Mouse (Mus musculus) limb, embryonic 15.5 days (tissue): Measurements from ENCODE around the gene Nt5c3b. TPM values are rescaled to one million over a fixed set of nuclear protein-coding genes. Genes with fewer than 3 reads are reported as not detected.

Source experiments
- ATAC-seq: fragments of 200-750 bp; cut with Nextera tagmentation; 2 replicates; pipeline ENCODE4 v1.8.0; 2017; ENCODE audit warnings: low read depth, moderate TSS enrichment; ENCODE audit not compliant: insufficient number of reproducible peaks, low FRiP score, low TSS enrichment
- H3K27ac ChIP-seq: fragments of 300-500 bp; sonication (generic); 2 replicates; pipeline ENCODE4 v1.5.1; 2015; ENCODE audit warnings: moderate library complexity, mild to moderate bottlenecking, inconsistent platforms
- H3K27me3 ChIP-seq: fragments of 300-500 bp; sonication (generic); 2 replicates; pipeline ENCODE4 v1.6.1; 2015; ENCODE audit warnings: inconsistent platforms
- H3K36me3 ChIP-seq: fragments of 300-500 bp; sonication (generic); 2 replicates; pipeline ENCODE4 v1.6.1; 2015; ENCODE audit warnings: inconsistent platforms
- H3K4me1 ChIP-seq: fragments of 300-500 bp; sonication (generic); 2 replicates; pipeline ENCODE4 v1.6.1; 2015; ENCODE audit warnings: inconsistent platforms
- H3K4me2 ChIP-seq: fragments of 300-500 bp; sonication (generic); 2 replicates; pipeline ENCODE4 v1.6.1; 2015; ENCODE audit warnings: mild to moderate bottlenecking, inconsistent platforms
- H3K4me3 ChIP-seq: fragments of 300-500 bp; sonication (generic); 2 replicates; pipeline ENCODE4 v1.5.1; 2015; ENCODE audit warnings: mild to moderate bottlenecking, inconsistent platforms
- H3K9ac ChIP-seq: fragments of 300-500 bp; sonication (generic); 2 replicates; pipeline ENCODE4 v1.6.1; 2015; ENCODE audit warnings: inconsistent platforms
- H3K9me3 ChIP-seq: fragments of 300-500 bp; sonication (generic); 2 replicates; pipeline ENCODE4 v1.6.1; 2016; ENCODE audit warnings: inconsistent platforms
- WGBS: fragments of 180-500 bp; shearing (Covaris S2); methylation state at CpG from one replicate; pipeline ENCODE4 v1.1.7; 2015; 5-methylcytosine and 5-hydroxymethylcytosine counted together
- polyA plus RNA-seq: library from polyadenylated mRNA; unstranded; fragments of >200 nt; fragmentation: Nextera tagmentation; extraction: Ambion mirVana; gene quantifications from 2 replicates; pipeline ENCODE4 v1.2.1, GENCODE M21; 2015

Gene Nt5c3b
- polyA plus RNA-seq, 1 experiment from 2014 or later, result 141 TPM

GRCm38 (mm10) chr11:100395861-100396631 is 45.6 kb downstream of the Nt5c3b start:
- WGBS, result 36% methylated on average over 17 of the region's 17 CpGs
- ATAC-seq, result no peak
- Histone ChIP-seq H3K27me3 (no peaks in the 10 kb centered on the region), H3K27ac (peak overlapping the region; percentile 68), H3K9me3 (no peaks in the 10 kb centered on the region), H3K36me3 (no peaks in the 10 kb centered on the region), H3K9ac (peak overlapping the region; percentile 28; the same call in 1 of the 2 replicates), H3K4me3 (peak overlapping the region; percentile 75), H3K4me2 (peak overlapping the region; percentile 83), H3K4me1 (peaks cover 60% of the 10 kb centered on the region)

GRCm38 (mm10) chr11:100395200-100395599 is 46.4 kb downstream of the Nt5c3b start:
- 30% methylated on average over 11 of the region's 11 CpGs for WGBS
- peak overlapping the region; percentile 75 for H3K4me3 ChIP-seq
- H3K9ac ChIP-seq, result no peak overlapping the region
- peak overlapping the region; percentile 83 for H3K4me2 ChIP-seq
- no peak overlapping the region for H3K27ac ChIP-seq
- no peaks in the 10 kb centered on the region for H3K36me3 ChIP-seq
- H3K27me3 ChIP-seq, result no peaks in the 10 kb centered on the region
- ATAC-seq, result no peak
- H3K4me1 ChIP-seq, result peaks cover 69% of the 10 kb centered on the region
- no peaks in the 10 kb centered on the region for H3K9me3 ChIP-seq

- H3K9me3 ChIP-seq, result no peaks in the 10 kb centered on the region
- no peaks in the 10 kb centered on the region for H3K27me3 ChIP-seq
- H3K36me3 ChIP-seq, result no peaks in the 10 kb centered on the region
- no peak for ATAC-seq
- H3K27ac ChIP-seq, result no peak overlapping the region
- peak overlapping the region; percentile 75 for H3K4me3 ChIP-seq
- no peak overlapping the region for H3K9ac ChIP-seq
- 61% methylated on average over 5 of the region's 5 CpGs for WGBS
- H3K4me2 ChIP-seq, result peak overlapping the region; percentile 83; the same call in 1 of the 2 replicates
- peaks cover 70% of the 10 kb centered on the region for H3K4me1 ChIP-seq
Observed at GRCm38 (mm10) chr11:100394353-100395074, 47.1 kb downstream of the Nt5c3b start.

- H3K4me2 ChIP-seq, result 0 out of 2 replicates have a peak overlapping the region, but pooled peaks have one; percentile 10
- H3K27ac ChIP-seq, result peak overlapping the region; percentile 65
- WGBS, result 56% methylated on average over 7 of the region's 7 CpGs
- peaks cover 72% of the 10 kb centered on the region for H3K4me1 ChIP-seq
- no peak for ATAC-seq
- H3K27me3 ChIP-seq, result no peaks in the 10 kb centered on the region
- H3K4me3 ChIP-seq, result peak overlapping the region; percentile 1; the same call in 1 of the 2 replicates
- H3K36me3 ChIP-seq, result no peaks in the 10 kb centered on the region
- no peaks in the 10 kb centered on the region for H3K9me3 ChIP-seq
- H3K9ac ChIP-seq, result no peak overlapping the region
Observed at GRCm38 (mm10) chr11:100393733-100394132, 47.9 kb downstream of the Nt5c3b start.

- ATAC-seq, result no peak
- Histone ChIP-seq H3K9ac (no peak overlapping the region), H3K36me3 (no peaks in the 10 kb centered on the region), H3K4me2 (no peak overlapping the region), H3K4me1 (peaks cover 78% of the 10 kb centered on the region), H3K9me3 (no peaks in the 10 kb centered on the region), H3K27ac (peak overlapping the region; percentile 65), H3K27me3 (no peaks in the 10 kb centered on the region), H3K4me3 (no peak overlapping the region)
- 66% methylated on average over 5 of the region's 5 CpGs for WGBS
Observed at GRCm38 (mm10) chr11:100392958-100393357, 48.6 kb downstream of the Nt5c3b start.

- peaks cover 80% of the 10 kb centered on the region for H3K4me1 ChIP-seq
- H3K4me2 ChIP-seq, result no peak overlapping the region
- H3K4me3 ChIP-seq, result no peak overlapping the region
- H3K27ac ChIP-seq, result no peak overlapping the region
- WGBS, result 92% methylated on average over 7 of the region's 7 CpGs
- H3K9ac ChIP-seq, result no peak overlapping the region
- no peaks in the 10 kb centered on the region for H3K27me3 ChIP-seq
- no peak for ATAC-seq
- no peaks in the 10 kb centered on the region for H3K36me3 ChIP-seq
- no peaks in the 10 kb centered on the region for H3K9me3 ChIP-seq
Observed at GRCm38 (mm10) chr11:100391884-100392345, 49.7 kb downstream of the Nt5c3b start.

GRCm38 (mm10) chr11:100391081-100391883 is 50.3 kb downstream of the Nt5c3b start:
- Histone ChIP-seq H3K27ac (peak overlapping the region; percentile 51), H3K9ac (no peak overlapping the region), H3K27me3 (no peaks in the 10 kb centered on the region), H3K9me3 (no peaks in the 10 kb centered on the region), H3K4me3 (no peak overlapping the region), H3K4me1 (peaks cover 80% of the 10 kb centered on the region), H3K36me3 (no peaks in the 10 kb centered on the region), H3K4me2 (no peak overlapping the region)
- ATAC-seq, result peak; percentile 50; the same call in 1 of the 2 replicates
- 56% methylated on average over 9 of the region's 9 CpGs for WGBS

GRCm38 (mm10) chr11:100389931-100390445 is 51.6 kb downstream of the Nt5c3b start:
- H3K36me3 ChIP-seq, result peaks cover 7% of the 10 kb centered on the region
- H3K4me3 ChIP-seq, result no peak overlapping the region
- ATAC-seq, result no peak
- H3K4me2 ChIP-seq, result no peak overlapping the region
- no peak overlapping the region for H3K9ac ChIP-seq
- no peaks in the 10 kb centered on the region for H3K27me3 ChIP-seq
- 53% methylated on average over 8 of the region's 8 CpGs for WGBS
- H3K9me3 ChIP-seq, result no peaks in the 10 kb centered on the region
- peak overlapping the region; percentile 77 for H3K27ac ChIP-seq
- H3K4me1 ChIP-seq, result peaks cover 71% of the 10 kb centered on the region

- no peak overlapping the region for H3K9ac ChIP-seq
- no peak for ATAC-seq
- peak overlapping the region; percentile 77 for H3K27ac ChIP-seq
- H3K4me1 ChIP-seq, result peaks cover 62% of the 10 kb centered on the region
- H3K9me3 ChIP-seq, result no peaks in the 10 kb centered on the region
- peaks cover 17% of the 10 kb centered on the region for H3K36me3 ChIP-seq
- H3K4me3 ChIP-seq, result no peak overlapping the region
- no peaks in the 10 kb centered on the region for H3K27me3 ChIP-seq
- H3K4me2 ChIP-seq, result peak overlapping the region; percentile 31
- 69% methylated on average over 6 of the region's 6 CpGs for WGBS
Observed at GRCm38 (mm10) chr11:100388588-100388987, 53.0 kb downstream of the Nt5c3b start.

GRCm38 (mm10) chr11:100387589-100388375 is 53.8 kb downstream of the Nt5c3b start:
- 0 out of 2 replicates have a peak overlapping the region, but pooled peaks have one; percentile 5 for H3K9ac ChIP-seq
- peaks cover 24% of the 10 kb centered on the region for H3K36me3 ChIP-seq
- peaks cover 54% of the 10 kb centered on the region for H3K4me1 ChIP-seq
- WGBS, result 28% methylated on average over 14 of the region's 14 CpGs
- ATAC-seq, result no peak
- H3K4me2 ChIP-seq, result peak overlapping the region; percentile 31
- no peak overlapping the region for H3K4me3 ChIP-seq
- H3K9me3 ChIP-seq, result no peaks in the 10 kb centered on the region
- no peaks in the 10 kb centered on the region for H3K27me3 ChIP-seq
- H3K27ac ChIP-seq, result peak overlapping the region; percentile 77

GRCm38 (mm10) chr11:100387111-100387510 is 54.5 kb downstream of the Nt5c3b start:
- Histone ChIP-seq H3K4me3 (no peak overlapping the region), H3K4me1 (peaks cover 54% of the 10 kb centered on the region), H3K9me3 (no peaks in the 10 kb centered on the region), H3K27me3 (no peaks in the 10 kb centered on the region), H3K9ac (no peak overlapping the region), H3K27ac (peak overlapping the region; percentile 77), H3K4me2 (no peak overlapping the region; the same call in 1 of the 2 replicates), H3K36me3 (peaks cover 28% of the 10 kb centered on the region)
- no peak for ATAC-seq
- WGBS, result 85% methylated on average over 6 of the region's 6 CpGs
